In genomic region chr14:76033221-76033637, GRCm38 (mm10) we compare ENCODE assay signal across 13 mouse cellular contexts. TPM values are rescaled to one million over a fixed set of nuclear protein-coding genes. Genes with fewer than 3 reads are reported as not detected.
DNase-seq lines count a peak whose midpoint lies in the region; ATAC-seq and TF ChIP-seq lines count a peak whose summit lies in the region.
"Had no signal": no experiment of that assay in that cellular context is flagged by ENCODE, and none has a peak within 500 bp of the region (broad histone marks: within the 10 kb centered on the region; RNA-seq: fewer than 3 reads in every experiment).

No protein-coding gene starts in this region.

- H3K4me2 ChIP-seq in hindbrain, embryonic 11.5 days (replicated peaks; ENCODE audit: low read depth, low read length), result no peak overlapping the region
- H3K4me2 ChIP-seq in midbrain, embryonic 12.5 days (replicated peaks), result peak overlapping the region; percentile 32
- H3K4me2 ChIP-seq in stomach, postnatal 0 days (replicated peaks; ENCODE audit: low read depth), result no peak overlapping the region
- H3K4me2 ChIP-seq: liver, embryonic 13.5 days had no signal

- TF ChIP-seq CTCF in stomach, postnatal 0 days (IDR thresholded peaks at IDR 0.05; ENCODE audit: low read depth), result no peak

- H3K36me3 ChIP-seq in embryonic facial prominence, embryonic 10.5 days (replicated peaks), result no peaks in the 10 kb centered on the region
- no peaks in the 10 kb centered on the region for H3K36me3 ChIP-seq in hindbrain, embryonic 11.5 days (ENCODE audit: control insufficient read depth, insufficient read depth, low read length)
- H3K36me3 ChIP-seq in midbrain, embryonic 12.5 days, result no peaks in the 10 kb centered on the region
- no peaks in the 10 kb centered on the region for H3K36me3 ChIP-seq in stomach, postnatal 0 days (ENCODE audit: control insufficient read depth, insufficient read depth, low read length)
- H3K36me3 ChIP-seq: liver, embryonic 13.5 days had no signal

- ATAC-seq in hindbrain, embryonic 11.5 days (ENCODE audit: low FRiP score), result peak; percentile 86
- peak; percentile 82 for ATAC-seq in midbrain, embryonic 12.5 days (ENCODE audit: low FRiP score, low read depth)
- ATAC-seq in erythroid progenitor cell, adult 5-6 weeks (replicated peaks; ENCODE audit: low FRiP score, poor library complexity, severe bottlenecking), result no peak
- ATAC-seq in stomach, postnatal 0 days (ENCODE audit: low FRiP score, low TSS enrichment), result no peak

- TF ChIP-seq EP300 in stomach, postnatal 0 days (optimal IDR thresholded peaks at IDR 0.05), result no peak

- H3K4me3 ChIP-seq in embryonic facial prominence, embryonic 10.5 days, result 0 out of 2 replicates have a peak overlapping the region, but pooled peaks have one; percentile 28
- H3K4me3 ChIP-seq in hindbrain, embryonic 11.5 days (ENCODE audit: low read depth, low read length), result no peak overlapping the region
- no peak overlapping the region for H3K4me3 ChIP-seq in midbrain, embryonic 12.5 days
- no peak overlapping the region for H3K4me3 ChIP-seq in stomach, postnatal 0 days (ENCODE audit: low read depth, low read length)
- H3K4me3 ChIP-seq: liver, embryonic 13.5 days; megakaryocyte, embryonic 14.5 days had no signal

- DNase-seq in MN1 (ENCODE audit: low spot score), result peak; percentile 51
- DNase-seq in embryonic facial prominence, embryonic 10.5 days (ENCODE audit: low spot score), result peak; percentile 59
- peak; percentile 58 for DNase-seq in hindbrain, embryonic 11.5 days (ENCODE audit: low spot score)
- DNase-seq in B cell, adult 2 months, result no peak
- DNase-seq in stomach, postnatal 0 days (ENCODE audit: low spot score), result no peak
- no peak for DNase-seq in layer of hippocampus, postnatal 25 days (ENCODE audit: extremely low spot score in 1 of 2, low spot score in 1 of 2)
- DNase-seq: adrenal gland, postnatal 36 days; gastrocnemius, postnatal 10 days; heart, postnatal 36 days; liver, embryonic 13.5 days had no signal

- H3K4me1 ChIP-seq in embryonic facial prominence, embryonic 10.5 days, result peaks cover 43% of the 10 kb centered on the region
- 0 out of 2 replicates have a peak, but pooled peaks cover 3% of the 10 kb centered on the region for H3K4me1 ChIP-seq in hindbrain, embryonic 11.5 days (replicated peaks; ENCODE audit: control insufficient read depth, insufficient read depth, low read length)
- peaks cover 45% of the 10 kb centered on the region for H3K4me1 ChIP-seq in midbrain, embryonic 12.5 days
- no peaks in the 10 kb centered on the region for H3K4me1 ChIP-seq in stomach, postnatal 0 days (replicated peaks; ENCODE audit: control insufficient read depth, insufficient read depth)
- H3K4me1 ChIP-seq: liver, embryonic 13.5 days; megakaryocyte, embryonic 14.5 days had no signal

- no peaks in the 10 kb centered on the region for H3K9me3 ChIP-seq in embryonic facial prominence, embryonic 10.5 days
- no peaks in the 10 kb centered on the region for H3K9me3 ChIP-seq in hindbrain, embryonic 11.5 days (ENCODE audit: control insufficient read depth, low read length)
- no peaks in the 10 kb centered on the region for H3K9me3 ChIP-seq in midbrain, embryonic 12.5 days
- H3K9me3 ChIP-seq in stomach, postnatal 0 days (ENCODE audit: control insufficient read depth, low read length), result no peaks in the 10 kb centered on the region
- H3K9me3 ChIP-seq: liver, embryonic 13.5 days had no signal

- 20% methylated on average over 7 of the region's 7 CpGs for WGBS in embryonic facial prominence, embryonic 10.5 days
- WGBS in hindbrain, embryonic 11.5 days, result 11% methylated on average over 7 of the region's 7 CpGs
- 1% methylated on average over 7 of the region's 7 CpGs for WGBS in midbrain, embryonic 12.5 days
- WGBS in stomach, postnatal 0 days, result 24% methylated on average over 7 of the region's 7 CpGs

- H3K27me3 ChIP-seq in embryonic facial prominence, embryonic 10.5 days (replicated peaks; ENCODE audit: low read depth, poor library complexity, severe bottlenecking), result no peaks in the 10 kb centered on the region
- H3K27me3 ChIP-seq in hindbrain, embryonic 11.5 days (ENCODE audit: control insufficient read depth, insufficient read depth, low read length), result no peaks in the 10 kb centered on the region
- H3K27me3 ChIP-seq in midbrain, embryonic 12.5 days, result no peaks in the 10 kb centered on the region
- no peaks in the 10 kb centered on the region for H3K27me3 ChIP-seq in stomach, postnatal 0 days (ENCODE audit: control insufficient read depth, insufficient read depth, low read length)
- H3K27me3 ChIP-seq: liver, embryonic 13.5 days had no signal

- H3K9ac ChIP-seq in hindbrain, embryonic 11.5 days (ENCODE audit: low read depth, low read length), result no peak overlapping the region
- H3K9ac ChIP-seq in midbrain, embryonic 12.5 days (replicated peaks), result no peak overlapping the region
- H3K9ac ChIP-seq in stomach, postnatal 0 days (ENCODE audit: low read length), result no peak overlapping the region
- H3K9ac ChIP-seq: liver, embryonic 13.5 days had no signal

- H3K27ac ChIP-seq in embryonic facial prominence, embryonic 10.5 days (replicated peaks), result peak overlapping the region; percentile 79
- H3K27ac ChIP-seq in hindbrain, embryonic 11.5 days (ENCODE audit: low read depth, low read length), result peak overlapping the region; percentile 63
- peak overlapping the region; percentile 87 for H3K27ac ChIP-seq in midbrain, embryonic 12.5 days (replicated peaks)
- no peak overlapping the region for H3K27ac ChIP-seq in stomach, postnatal 0 days (replicated peaks)
- H3K27ac ChIP-seq: liver, embryonic 13.5 days had no signal

RNA-seq across cellular contexts. Expression of gene Gtf2f2, which starts 22.6 kb away (rescaled TPM):
- 55.7 and 56.2 TPM in 2 replicates for polyA plus RNA-seq in embryonic facial prominence, embryonic 10.5 days (2016; fragmentation: Nextera tagmentation; extraction: Ambion mirVana)
- polyA plus RNA-seq in hindbrain, embryonic 11.5 days (2014; fragmentation: Nextera tagmentation; extraction: Ambion mirVana), result 52.1 and 59.0 TPM in 2 replicates
- 47.3 and 48.9 TPM in 2 replicates for polyA plus RNA-seq in midbrain, embryonic 12.5 days (2016; fragmentation: Nextera tagmentation; extraction: Ambion mirVana)
- total RNA-seq in erythroid progenitor cell, adult 5-6 weeks (2015; ENCODE audit: low replicate concordance), result 8.0 and 11.5 TPM in 2 replicates
- 6.2 and 17.8 TPM in 2 replicates for total RNA-seq in erythroid progenitor cell, adult 5-6 weeks (2017; ENCODE audit: low replicate concordance)
- 34.9 and 36.8 TPM in 2 replicates for polyA plus RNA-seq in stomach, postnatal 0 days (2015; fragmentation: Nextera tagmentation; extraction: Ambion mirVana)
- 10 to 100 TPM; 19.7 to 23.3 TPM for total RNA-seq in layer of hippocampus, postnatal 25 days (2021)

Comparison
In these comparisons a context has a peak if more than half of its experiments do, and no peak if none do; other contexts are left out.
1. DNase-seq: peak in MN1 (single experiment), embryonic facial prominence, embryonic 10.5 days (single experiment) and hindbrain, embryonic 11.5 days (single experiment); none in B cell, adult 2 months (0 of 2), stomach, postnatal 0 days (single experiment) and layer of hippocampus, postnatal 25 days (0 of 2).
2. ATAC-seq: peak in hindbrain, embryonic 11.5 days (single experiment) and midbrain, embryonic 12.5 days (single experiment); none in erythroid progenitor cell, adult 5-6 weeks (single experiment) and stomach, postnatal 0 days (single experiment).